Mouse (Mus musculus): ENCODE data around the gene Flrt1.

Flrt1 gene

DNA sequence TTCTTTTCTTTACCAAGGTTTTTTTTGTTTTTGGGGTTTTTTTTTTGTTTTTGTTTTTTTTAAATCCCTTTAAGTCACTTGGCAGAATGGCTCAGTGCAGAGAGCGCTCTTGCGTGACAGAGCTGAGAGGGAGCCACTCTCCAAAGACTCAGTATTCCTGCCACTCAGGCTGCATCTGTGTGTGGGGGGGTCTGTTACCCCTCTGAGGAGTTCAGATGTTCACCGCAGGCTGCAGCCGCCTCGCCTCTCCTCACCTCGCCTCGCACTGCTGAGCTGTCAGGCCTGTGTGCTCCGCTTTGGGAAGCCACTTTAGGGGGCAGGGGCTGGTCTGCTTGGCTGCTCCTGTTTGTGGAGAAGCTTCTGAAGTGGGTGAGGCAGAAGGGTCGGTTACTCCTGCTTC, at the start of gene Flrt1:
Gene Flrt1 (minus strand): TSS at position 186 of the 400 bp plus-strand sequence.
- DNase-seq (ENCODE audit: low read depth, low spot score): no peak

DNA sequence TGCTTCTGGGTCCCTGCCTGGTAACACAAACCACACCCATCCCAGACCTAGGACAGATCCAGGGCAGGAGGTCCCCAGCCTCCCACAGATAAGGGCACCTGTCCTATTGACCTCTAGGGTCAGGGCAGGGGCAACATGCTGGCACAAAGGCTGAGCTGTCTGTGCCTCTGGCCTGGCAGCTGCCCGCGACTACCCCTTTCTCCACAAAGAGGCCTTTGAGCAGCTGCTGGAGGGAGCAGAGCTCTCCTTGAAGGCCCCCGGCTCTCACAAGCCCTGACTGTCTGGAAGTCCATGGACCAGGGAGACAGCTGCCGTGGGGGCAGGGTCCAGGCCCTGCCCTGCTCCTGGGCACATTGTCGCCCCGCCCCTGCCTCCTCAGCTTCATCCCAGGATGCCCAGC, 49.7 kb upstream of the Flrt1 start:
- DNase-seq (ENCODE audit: low read depth, low spot score): no peak

DNA sequence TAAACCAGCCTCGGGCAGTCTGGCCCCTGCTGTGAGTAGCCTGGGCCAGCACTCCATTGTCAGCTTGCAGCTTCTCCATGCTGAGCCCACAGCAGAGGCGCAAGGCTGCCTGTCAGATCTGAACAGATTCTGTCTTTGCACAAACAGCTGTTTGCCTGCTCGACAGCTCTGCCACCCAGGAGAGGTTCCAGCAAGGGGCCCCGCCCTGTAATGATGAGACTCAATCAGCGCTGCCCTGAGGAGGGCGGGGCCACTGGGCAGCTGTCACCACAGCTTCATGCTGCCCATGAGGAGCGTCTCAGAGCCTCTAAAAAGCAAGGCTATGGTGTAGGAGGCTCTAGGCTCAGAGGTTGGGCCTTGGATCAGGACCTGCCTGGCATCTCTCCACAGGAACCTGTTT, 47.7 kb upstream of the Flrt1 start:
- no peak for DNase-seq (ENCODE audit: low read depth, low spot score)

DNA sequence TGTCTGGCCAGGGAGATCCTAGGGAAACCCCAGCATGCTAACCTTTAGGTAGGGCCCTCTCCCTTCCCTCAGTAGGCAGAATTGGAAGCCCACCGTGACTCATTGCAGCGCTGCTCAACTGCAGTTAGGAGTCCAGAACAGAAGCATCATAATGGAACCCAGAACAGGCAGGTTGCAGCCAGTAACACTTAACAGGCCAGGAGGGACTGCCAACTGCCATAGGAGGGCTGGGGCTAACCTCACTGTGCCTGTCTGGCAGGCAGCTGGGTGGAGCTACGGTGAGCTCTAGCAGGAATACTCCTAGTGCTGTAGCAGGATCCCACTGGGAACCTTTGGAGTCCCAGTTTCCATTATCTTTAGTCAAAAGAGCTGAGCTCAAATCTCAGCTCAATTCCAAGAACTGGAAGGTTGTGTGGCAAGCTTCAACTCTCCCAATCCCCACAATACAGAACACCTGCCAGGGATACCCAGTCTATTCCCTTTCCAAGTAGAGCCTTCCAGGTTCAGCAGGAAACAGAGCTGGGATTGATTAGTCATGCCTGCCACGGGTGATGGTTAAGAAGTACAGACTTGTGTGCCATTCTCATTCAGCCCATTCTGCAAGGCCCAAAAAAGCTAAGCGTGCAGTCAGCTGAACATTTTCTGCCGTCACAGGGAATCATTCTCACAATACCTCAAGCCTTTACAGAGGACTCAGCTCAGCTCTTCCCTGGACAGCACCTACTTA, 46.6 kb upstream of the Flrt1 start:
- DNase-seq (ENCODE audit: low read depth, low spot score): no peak

DNA sequence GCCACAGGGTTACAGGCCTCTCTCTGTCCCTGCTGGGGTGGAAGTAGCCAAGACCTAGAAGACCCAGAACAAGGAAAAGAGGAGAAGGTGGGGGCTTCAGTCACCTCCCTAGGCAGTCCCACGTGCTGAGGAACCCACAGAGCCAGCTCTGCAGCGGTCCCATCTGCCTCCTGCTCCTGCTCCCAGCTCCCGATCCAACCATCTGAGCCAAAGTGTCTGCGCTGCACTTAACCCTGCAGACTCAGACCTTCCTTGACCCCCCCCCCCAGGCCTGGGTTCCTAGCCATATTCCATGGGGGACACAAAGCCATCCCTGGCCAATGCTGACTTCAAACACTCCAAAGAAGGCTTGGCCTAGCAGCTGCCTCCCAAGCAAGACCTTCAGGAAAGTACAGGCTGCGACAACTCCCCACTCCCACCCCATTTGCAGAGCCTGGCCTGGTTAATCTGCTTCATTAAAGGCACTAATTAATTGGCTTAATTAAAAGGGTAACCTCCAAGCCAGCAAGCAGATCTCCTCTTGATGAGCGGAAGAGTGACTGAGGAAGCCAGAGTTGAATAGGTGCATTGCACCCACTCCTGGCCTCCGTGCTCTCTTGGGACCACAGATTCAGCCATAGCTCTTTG, 45.9 kb upstream of the Flrt1 start:
- DNase-seq (ENCODE audit: low read depth, low spot score): no peak

DNA sequence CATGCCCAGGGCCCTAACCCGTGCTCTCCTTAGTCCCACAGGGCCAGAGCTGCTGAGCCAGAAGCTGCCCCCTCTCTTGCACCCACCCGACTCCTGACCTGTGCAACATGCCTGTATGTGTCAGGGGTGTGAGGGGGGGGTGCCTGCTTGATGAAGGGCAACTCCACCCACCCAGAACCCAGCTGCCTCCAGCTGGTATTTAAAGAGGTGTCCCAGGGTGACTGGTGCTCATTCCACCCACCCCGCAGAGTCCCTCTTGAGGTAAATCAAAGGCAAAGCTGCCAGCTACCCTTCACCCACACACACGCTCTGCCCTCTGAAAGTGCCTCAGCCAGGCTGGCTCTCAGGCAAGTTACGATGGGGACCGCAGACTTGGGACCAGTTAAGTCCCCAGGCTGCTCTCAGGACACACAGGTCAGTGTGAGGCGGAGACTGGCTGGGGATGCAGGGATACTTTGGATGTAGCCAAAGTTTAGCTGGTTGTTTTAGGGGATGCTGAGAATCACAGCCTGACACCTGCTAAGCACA, 43.7 kb upstream of the Flrt1 start:
- DNase-seq (ENCODE audit: low read depth, low spot score): no peak

DNA sequence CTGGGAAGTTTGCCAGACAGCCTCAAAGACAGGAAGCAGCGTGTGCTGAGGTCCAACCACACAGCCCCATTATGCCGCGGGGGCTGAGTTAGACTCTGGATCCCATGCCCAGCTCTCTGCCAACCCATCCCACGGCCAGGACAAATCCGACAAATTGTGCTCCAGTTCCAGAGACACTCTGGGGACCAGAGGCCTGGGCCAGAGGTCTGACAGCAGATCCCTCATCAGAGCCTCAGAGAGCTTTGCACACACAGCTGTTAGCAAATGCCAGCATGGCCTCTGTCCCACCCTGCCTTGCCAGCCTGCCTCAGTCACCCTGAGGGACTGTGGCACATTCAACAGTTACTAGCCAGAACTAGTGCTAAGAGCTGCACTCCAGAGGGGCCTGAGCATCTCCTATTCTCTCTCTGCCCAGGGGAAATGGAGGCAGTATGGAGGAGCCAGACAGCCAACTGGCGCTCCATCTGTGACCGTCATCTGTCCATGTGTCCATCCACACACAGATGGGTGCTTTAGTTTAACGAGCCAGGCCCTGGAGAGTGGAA, 43.1 kb upstream of the Flrt1 start:
- no peak for DNase-seq (ENCODE audit: low read depth, low spot score)

DNA sequence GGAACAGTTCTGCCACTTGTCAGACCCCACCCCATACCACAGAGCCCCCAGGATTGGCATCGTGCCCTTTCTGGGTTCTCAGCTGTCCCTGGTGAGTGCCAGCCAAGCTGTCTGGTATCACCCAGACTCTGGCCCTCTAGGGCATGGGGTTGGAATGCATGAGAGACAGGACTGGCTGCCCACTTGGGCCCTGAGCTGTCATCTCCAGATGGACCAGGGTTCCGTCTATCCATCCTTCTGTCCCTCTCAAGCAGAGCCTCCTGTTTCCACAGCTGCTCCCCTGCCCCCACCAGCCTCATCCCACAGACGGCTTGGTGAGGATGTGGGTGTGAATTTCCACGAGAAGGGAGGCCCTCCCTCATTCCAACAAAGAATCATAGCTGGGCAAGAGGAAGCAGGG, 42.6 kb upstream of the Flrt1 start:
- DNase-seq (ENCODE audit: low read depth, low spot score): no peak

DNA sequence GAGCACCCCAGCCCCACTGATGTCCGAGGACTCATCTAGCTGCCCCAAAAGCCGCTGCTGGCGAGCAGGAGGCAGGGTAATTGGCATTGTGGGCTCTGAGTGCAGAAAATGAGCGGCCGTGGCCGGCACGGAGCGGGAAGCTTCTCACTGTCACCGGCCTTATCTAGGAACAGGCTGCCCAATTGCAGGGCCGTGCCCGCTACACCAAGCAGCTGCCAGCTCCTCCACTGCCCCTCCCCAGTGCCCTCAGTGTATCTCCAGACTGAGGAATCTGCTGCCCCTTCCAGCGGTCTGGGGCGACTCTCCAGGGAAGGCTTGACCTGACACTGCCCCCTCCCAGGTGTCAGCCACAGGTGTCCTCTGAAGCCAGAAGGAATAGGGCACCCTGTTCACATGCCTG, 40.8 kb upstream of the Flrt1 start:
- DNase-seq (ENCODE audit: low read depth, low spot score): no peak

DNA sequence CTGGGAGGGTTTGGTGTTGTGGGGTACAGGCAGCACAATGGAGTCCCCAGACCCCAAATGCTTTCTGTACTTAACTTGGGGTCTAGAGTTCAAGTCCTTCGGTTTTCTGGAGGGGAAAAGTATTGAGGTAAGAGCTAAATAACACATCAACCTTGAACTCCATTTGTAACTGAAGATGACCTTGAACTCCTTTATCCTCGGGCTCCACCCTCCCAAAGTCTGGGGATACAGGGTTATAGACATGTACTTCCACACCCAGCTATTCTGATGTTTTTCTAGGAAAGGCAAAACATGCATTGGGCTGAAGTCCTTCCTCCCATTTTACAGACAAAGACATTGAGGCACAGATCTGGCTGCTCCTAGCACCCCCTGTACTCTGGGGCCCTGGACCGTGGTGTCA, 38.9 kb upstream of the Flrt1 start:
- DNase-seq (ENCODE audit: low read depth, low spot score): no peak

DNA sequence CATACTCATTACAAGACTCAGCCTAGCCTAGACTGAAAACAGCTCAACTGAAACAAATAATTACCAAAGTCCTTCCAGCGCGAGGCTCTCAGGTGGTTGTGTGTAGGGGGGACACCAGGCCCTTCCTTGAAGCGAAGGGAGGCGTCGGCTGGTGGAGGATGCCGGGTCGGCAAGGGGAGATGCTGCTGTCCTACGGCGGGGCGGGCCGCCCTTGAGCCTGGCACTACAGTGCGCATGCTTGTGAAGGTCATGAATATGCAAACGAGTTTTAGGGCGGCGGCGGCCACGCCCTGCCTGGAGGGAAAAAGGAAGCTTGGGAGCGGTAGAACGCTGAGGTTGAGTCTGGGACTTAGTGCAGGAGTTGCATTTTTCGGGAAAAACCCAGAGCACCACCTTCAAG, 38.3 kb upstream of the Flrt1 start:
- no peak for DNase-seq (ENCODE audit: low read depth, low spot score)

DNA sequence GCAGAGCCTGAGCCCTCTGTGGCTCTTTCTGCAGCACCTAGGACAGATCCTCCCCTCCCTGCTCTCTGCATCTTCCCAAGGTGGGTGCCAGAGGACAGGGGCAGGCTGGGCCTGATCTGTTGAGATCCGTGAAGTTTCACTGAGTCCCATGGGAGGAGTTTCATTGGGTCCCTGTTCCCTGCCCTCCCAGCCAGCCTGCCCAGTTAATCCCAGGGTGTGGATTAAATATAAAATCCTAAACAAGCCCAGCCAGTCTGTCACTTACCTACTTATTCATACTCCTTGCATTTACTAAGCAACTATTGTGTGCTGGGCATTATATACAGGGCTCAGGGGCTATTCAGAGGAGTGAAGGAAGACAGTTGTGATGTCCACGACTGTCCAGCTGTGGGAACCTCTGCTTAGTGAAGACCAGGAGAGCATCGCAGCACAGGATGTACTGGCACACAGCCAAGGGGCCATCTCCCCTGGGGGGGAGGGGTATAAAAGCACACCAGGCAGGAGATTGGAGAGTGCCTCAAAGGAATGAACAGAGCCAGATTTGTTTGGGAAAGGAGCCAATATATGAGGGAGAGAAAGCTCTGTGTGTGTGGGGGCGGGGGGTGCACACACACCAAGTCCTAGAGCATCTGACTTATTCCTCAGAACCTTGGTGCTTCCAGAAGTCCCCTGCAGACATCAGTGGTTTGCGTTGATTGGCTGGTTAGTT, 36.8 kb upstream of the Flrt1 start:
- DNase-seq (ENCODE audit: low read depth, low spot score): no peak

DNA sequence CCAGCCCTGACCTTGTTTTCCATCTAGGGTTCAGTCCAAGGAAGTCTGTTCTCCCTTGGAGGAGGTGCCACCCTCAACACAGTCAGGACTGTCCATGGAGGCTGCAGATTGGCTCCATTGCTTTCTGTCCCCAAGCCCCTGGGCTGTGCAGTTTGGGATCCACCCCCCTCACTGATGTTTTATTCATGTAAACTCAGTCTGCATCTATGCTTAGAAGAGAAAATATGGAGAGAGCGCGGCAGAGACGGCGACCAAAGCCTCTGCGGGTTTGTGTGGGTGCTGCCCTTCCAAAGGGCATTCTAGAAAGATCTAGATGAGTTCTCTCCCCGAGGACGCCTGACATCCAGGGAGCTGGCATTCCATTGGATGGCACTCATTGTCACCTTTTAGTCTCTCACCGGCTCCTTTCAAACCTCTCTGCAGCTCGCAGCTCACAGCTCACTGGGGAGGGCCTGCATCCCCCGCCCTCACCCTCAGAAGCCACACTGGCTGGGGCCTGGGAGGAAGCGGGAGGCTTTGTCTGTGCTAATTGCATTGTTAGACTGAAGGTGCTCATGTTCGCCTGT, 35.4 kb upstream of the Flrt1 start:
- DNase-seq (ENCODE audit: low read depth, low spot score): no peak

DNA sequence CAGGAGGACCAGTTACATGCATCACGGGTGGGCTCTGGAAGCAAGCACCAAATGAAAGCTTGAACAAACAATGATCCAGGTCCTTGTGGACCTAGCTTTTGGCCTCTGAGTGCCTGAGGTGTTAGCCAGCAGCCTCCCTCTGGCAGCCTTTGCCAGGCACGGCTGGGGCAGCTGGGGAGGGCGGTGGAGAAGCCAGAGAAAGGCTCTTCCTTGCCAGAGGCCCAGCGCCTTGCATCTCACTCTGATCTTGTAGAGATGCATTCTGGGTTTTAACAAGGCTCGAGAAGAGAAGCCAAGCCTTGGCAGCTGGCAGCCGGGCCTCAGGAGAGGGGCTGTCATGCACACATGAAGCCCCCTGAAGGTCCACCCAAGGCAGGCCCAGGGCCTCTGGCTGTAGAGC, 34.8 kb upstream of the Flrt1 start:
- DNase-seq (ENCODE audit: low read depth, low spot score): no peak

DNA sequence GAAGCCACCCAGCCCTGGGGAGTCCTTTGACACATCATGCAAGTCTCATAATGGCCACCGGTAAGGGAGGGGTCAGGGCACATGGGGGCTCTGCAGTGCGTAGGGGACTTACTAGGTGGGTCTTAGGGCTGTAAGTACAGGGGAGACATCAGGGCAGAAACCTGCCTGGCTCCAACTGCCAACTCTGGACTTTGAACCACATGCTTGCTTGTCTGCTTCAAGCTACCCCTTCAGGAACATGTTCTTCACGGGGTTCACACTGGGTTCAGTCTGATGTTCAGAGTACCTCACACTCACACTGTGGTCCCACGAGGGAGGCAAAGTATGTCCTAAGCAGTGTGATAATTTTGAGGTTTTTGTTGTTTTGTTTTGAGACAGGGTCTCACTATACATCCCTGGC, 33.8 kb upstream of the Flrt1 start:
- DNase-seq (ENCODE audit: low read depth, low spot score): no peak

DNA sequence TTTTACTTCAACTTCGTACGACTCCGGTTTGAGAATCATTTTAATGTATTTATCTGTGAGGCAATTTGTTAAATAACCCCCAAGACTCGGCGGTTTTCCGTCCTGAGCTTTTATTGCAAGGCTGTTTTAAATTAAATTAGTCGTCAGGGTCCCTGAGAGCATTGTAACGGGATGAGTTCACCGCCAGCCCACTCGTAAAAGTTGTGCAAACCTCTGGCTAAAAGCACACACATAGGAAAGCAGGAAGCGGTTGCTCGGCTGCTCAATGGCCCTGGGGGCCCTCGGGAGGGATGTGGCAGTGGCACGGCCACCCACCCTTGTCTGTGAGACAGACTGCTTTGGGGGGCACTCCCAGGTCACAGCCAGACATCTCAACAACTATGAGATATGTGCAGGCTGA, 32.8 kb upstream of the Flrt1 start:
- DNase-seq (ENCODE audit: low read depth, low spot score): no peak

DNA sequence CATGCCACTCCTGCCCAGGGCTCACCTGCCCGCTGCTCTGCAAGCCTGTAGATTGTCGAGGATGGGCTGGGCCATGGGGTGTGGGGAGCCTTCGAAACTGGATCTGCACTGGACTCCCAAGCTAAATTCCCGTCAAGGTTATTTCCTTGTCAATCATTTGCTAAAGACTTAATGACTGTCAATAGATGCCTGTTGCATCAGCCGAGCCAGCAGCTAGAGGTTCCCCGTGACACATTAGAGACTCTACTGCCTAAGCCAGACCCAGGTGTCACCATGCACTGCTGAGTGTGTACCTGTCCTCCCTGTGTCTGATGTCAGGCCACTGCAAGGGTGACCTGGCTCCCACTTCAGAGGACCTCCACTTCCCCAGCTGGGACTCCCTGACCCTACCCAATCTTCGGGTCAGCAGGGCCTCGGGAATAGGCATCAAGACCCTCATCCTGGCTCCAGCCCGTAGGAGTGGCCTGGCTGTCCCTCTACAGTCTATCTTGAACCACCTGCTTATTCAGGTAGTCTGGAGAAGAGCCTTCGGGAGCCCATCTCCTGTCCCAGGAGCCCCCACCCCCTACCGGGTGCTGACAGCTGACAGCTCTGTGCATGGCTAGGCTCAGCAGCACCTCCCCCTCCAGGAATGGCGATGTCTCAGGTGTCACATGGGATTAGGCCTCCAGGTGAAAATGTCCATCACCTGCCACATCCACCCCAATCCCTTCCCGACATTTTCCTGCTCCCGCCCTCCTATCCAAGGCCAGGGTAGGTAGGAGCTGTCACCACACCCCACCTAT, 31.4 kb upstream of the Flrt1 start:
- DNase-seq (ENCODE audit: low read depth, low spot score): no peak

DNA sequence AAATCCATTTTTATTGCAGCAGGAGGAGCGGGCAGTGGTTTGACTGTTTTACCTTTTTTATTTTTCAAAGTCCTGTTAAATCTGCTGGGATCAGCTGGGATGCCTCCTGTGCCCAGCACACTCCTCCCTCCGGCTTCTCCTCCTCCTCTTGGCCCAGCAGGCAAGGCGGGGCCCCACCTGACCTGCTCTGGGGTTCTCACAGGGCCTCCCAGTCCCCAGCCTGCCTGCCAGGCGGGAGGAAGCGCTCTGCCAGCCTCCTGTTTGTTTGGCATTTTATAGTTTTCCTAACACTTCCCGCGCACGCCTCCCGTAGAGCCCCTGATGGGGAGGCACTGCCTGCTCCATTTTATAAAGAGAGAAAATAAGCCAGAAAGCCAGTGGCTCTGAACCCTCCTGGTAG, 30.5 kb upstream of the Flrt1 start:
- no peak for DNase-seq (ENCODE audit: low read depth, low spot score)

DNA sequence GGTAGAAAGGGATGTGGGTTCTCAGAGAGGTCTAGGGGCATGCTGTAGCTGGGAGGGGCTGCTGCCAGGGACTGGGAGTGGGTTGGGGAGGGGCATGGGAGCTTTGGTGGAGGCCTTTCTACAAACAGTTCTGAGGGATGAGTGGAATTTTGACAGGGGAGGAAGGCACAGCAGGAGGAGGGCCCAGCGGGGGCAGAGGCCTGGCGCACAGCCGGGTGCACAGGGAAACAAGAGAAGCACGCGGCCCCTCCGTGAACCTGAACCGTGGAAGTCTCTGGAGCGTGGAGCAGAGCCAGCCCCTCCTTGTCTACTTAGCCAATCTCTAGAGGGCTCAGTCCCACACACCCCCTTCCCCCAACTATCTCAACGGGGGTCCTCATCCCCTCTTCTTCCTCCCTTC, 30.0 kb upstream of the Flrt1 start:
- no peak for DNase-seq (ENCODE audit: low read depth, low spot score)

DNA sequence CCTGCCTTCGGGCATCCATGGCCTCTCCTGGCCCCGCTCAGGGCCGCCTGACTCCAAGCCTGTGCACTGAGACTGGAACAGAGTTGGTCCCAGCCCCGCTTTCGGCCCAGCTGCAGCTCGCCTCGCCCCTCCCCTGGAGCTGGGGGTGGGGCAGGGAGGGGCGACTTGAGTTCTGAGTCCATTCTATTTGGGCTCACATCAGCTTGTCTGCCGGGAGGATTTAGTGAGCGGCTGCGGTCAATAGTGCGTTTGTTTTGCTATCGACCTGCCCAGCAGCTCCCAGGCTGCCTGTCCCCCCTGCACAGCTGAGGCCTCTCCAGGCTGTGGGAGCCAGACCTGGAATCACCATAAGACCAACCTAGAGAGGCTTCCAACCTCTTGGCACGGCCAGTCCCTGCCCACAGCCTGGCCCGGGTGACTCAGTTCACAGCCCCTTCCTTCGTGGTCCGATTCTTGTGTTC, 29.1 kb upstream of the Flrt1 start:
- DNase-seq (ENCODE audit: low read depth, low spot score): no peak

DNA sequence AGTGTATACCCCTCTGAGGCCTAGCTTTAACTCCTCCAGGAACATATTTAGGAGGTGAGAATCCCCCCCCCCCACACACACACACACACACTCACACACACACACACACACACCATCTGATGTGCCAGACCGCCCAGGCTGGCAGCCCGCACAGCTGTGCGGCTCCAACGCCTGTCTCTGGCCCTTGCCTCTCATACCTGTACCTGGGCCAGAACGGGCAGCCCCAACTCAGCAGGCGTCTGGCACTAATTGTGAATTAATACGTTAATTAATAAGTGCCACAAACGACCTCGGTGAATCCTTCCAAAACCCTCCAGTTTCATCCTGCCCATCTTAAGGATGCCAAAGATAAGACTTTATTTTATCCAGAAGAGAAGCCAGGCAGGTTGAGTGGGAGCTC, 27.9 kb upstream of the Flrt1 start:
- DNase-seq (ENCODE audit: low read depth, low spot score): no peak

Data from brain, embryonic 18.5 days (tissue).